Mouse (Mus musculus) heart, postnatal 14 days (tissue): Measurements from ENCODE around the gene Bcl7b. TPM values are rescaled to one million over a fixed set of nuclear protein-coding genes. Genes with fewer than 3 reads are reported as not detected.

Experiments used
- DNase-seq, 2 experiments: peaks; one replicate each; pipeline ENCODE4 v3.0.0; 2021 to 2022
- intact Hi-C: fragments of 180-260 bp; cut with DNase I; formaldehyde crosslinking; loops from one replicate; pipeline ENCODE4 v1.15.1; 2025
- total RNA-seq, 2 experiments: library from RNA; stranded (reverse); gene quantifications; 2 replicates each; pipeline ENCODE4 v1.2.3; 2021

The Bcl7b gene
- total RNA-seq, 2 experiments from 2014 or later, result 30.0 to 33.1 TPM

DNA sequence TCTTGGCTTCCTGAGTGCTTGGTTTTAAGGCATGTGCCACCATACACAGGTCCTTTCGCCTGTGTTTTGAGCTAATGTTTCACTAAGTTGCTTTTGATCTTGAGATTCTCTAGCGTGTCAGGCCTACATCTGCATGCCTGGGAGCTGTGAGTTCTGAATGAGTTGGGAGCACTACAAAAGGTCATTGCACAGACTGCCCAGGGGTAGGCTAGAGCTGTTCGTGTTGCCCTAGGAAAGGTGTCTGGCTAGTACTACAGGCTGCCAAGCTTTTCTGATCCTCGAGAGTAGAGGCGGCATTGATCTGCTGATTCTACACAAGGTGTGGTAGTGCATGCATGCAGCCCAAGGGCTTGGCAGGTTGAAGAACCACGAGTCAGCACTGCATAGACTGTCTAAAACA, 5.3 kb upstream of the Bcl7b start:
- no peak for DNase-seq
- intact Hi-C loops, result no loop called here

DNA sequence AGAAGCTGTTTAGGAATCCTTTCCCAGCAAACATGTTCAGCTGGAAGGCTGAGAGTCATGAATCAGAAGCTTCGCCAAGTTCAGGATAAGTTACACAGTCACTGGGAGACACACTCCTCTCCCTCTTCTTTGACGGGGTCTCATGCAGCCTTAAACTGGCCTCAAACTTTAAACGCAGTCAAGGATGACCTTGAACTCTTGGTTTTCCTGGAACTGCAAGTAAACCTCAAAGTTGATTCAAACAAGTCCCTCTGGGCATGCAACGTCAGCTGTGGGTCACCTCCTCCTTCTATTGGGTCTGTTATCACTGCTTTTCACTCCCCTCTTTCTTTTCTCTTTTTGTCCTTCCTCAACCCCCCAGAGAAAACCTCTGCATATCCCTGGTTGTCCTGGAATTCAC, 1.2 kb upstream of the Bcl7b start:
- DNase-seq, result no peak
- intact Hi-C loops, result loop anchor here (2.0 kb wide), 1 partner anchor 14 kb away; no protein-coding TSS in a partner anchor

DNA sequence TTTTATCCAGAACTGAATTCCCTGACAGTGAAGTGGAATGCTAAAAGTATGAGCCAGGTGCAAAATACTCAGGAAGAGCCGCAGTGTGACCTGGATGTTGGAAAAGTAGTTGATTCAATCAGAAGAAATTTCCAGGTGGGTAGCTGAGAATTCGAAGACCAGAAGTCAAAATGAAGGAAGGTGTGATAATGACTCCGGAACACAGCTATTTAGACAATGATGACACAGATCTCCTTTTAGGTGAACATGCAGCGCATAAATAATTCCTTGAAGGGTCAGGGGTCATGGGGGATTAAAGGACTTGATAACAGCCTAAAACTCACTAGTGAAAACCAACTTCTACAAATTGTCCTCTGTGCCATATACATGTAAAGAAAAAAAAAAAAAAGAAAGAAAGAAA, 614 bp upstream of the Bcl7b start:
- intact Hi-C loops, result loop anchor here (2.0 kb wide), 1 partner anchor 15 kb away; no protein-coding TSS in a partner anchor
- DNase-seq, result no peak

DNA sequence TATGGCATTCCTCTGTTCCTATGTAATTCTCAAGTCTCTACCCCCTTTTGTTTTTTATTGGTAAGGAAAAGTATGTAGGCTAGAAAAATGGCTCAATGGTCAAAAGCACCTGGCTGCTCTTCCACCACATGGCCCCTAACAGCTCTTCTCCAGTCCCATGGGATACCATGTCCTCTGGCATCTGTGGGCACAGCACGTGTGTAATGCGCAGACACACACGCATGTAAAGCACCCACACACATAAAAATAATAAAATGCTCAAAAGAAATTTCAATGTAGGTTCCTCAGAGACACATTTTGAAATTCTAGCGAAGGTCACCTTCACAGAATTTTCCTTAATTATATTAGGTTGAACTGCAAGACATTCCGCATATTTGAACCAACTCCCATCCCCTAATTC, 1.4 kb downstream of the Bcl7b start:
- DNase-seq, result no peak
- intact Hi-C loops, result loop anchor here (2.0 kb wide), 1 partner anchor 15 kb away; no protein-coding TSS in a partner anchor

DNA sequence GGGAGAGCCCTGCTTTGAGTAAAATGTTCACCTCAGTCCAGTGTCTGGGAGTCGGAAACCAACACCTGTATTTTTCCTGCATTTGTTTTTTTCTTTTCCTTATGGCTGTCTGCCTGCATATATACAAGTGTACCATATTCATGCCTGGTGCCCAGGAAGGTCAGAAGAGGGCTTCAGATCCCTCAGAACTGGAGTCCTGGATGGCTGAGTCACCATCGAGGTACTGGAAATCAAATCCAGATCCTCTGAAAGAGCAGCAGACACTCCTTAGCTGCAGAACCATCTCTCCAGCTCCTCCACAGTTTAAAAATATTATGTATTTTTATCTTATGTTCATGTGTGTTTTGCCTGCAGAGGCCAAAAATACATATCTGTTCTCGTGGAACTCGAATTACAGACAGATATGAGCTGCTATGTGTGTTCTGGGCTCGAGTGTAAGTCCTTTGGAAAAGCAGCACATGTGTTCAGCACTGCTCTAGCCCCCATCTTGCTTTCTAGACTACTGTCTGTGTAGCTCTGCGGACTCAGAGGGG, 3.7 kb downstream of the Bcl7b start:
- no peak for DNase-seq
- intact Hi-C loops, result no loop called here

DNA sequence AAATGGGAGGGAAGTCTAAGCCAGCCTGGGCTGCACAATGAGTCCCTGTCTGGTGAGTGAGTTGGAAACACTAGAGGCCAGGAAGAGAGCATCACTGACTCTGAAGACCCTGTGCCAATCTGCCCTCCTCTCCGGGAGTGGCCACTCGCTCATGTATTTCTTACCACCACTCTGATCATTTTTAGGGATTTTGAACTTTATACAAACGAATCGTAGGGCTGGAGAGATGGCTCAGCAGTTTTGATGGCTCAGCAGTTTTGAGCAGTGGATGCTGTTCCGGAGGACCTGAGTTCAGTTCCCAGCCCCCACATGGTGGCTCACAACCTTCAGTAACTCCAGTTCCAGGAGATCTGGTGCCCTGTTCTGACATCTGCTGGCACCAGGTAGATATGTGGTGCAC, 4.9 kb downstream of the Bcl7b start:
- no peak for DNase-seq
- intact Hi-C loops, result no loop called here

DNA sequence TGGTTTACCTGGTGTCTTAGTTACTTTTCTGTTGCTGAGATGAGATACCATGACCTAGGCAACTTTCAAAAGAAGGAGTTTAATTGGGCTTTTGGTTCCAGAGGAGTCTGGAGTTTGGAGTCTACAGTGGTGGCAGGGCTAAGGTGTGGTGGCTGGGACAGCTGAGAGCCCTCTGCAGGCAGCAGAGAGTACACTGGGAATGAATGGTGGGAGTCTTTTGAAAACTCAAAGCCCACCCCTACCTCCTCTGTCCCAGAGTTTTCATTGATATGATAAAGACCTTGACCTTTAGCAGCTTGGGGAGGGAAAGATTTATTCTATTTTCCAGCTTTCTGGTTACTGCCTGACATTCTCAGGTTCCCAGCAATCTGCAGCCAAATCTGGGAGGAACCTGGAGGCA, 7.0 kb downstream of the Bcl7b start:
- no peak for DNase-seq
- intact Hi-C loops, result no loop called here

DNA sequence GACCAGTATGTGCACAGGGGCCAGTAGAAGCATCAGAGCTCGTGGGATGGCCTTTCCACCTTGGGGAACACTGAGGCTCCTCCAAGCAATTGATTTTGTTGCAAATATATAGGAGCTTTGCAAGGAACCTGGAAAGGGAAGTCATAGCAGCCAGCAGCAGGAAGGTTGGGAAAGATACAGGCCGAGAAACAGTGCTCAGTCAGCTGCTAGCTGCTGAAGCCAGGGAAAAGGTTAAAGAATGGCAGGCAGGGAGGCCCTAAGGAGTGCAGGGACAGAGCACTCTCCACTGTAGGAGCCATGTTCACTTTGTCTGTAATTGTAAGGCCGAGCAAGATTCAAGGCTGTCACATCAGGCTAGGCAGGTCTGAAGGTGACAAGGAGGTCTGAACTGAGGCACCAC, 10.4 kb downstream of the Bcl7b start:
- no peak for DNase-seq
- intact Hi-C loops, result no loop called here

DNA sequence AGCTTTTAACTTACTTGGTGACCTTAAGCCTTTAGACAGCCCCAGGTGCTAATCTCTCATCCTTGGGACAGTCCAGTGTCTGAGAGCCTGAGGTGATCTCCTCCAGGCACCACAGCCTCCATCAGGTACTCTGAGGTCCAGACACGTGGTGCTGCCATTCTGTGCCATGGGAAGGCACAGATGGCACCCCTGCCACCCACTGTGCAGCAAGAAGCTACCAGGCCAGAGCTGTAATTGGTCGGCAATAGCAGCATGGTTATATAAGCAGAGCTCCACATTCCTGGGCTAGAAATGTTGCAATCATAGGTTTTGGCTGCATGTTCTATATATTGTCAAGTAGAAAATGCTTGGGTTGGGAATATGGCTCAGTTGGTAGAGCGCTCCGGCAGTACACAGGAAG, 10.9 kb downstream of the Bcl7b start:
- no peak for DNase-seq
- intact Hi-C loops, result no loop called here

DNA sequence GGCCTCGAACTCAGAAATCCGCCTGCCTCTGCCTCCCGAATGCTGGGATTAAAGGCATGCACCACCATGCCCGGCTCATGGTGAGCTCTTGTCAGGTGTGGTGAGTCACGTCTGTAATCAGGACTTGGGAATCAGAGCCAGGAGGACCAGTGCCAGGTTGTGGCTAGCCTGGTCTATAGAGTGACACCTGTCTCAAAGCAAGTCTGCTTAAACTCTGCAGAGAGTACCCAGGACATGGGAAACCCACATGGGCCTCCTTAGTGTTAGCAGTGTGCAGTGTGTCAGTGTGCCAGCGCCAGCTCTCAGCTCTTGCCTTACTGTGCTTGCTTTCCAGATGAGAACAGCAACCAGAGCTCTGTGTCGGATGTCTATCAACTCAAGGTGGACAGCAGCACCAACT, 11.5 kb downstream of the Bcl7b start:
- intact Hi-C loops, result no loop called here
- DNase-seq, result no peak

DNA sequence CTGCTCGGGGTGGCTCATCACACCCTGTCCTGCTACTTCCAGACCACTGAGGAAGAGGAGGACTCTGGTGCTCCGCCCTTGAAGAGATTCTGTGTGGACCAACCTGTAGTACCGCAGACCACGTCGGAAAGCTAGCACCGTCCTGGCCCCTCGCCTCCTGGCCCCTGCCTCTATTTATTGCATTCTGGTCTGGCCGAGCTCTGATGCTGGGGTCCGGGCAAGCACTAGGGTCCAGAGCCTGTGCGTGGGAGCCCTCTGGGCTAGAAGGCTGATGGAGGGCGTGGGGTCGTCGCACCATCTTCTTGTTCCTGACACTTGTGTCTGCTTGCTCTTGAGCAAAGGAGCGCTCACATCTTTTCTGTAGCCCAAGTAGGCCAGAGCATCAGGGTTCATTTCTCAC, 12.7 kb downstream of the Bcl7b start:
- intact Hi-C loops, result no loop called here
- no peak for DNase-seq

DNA sequence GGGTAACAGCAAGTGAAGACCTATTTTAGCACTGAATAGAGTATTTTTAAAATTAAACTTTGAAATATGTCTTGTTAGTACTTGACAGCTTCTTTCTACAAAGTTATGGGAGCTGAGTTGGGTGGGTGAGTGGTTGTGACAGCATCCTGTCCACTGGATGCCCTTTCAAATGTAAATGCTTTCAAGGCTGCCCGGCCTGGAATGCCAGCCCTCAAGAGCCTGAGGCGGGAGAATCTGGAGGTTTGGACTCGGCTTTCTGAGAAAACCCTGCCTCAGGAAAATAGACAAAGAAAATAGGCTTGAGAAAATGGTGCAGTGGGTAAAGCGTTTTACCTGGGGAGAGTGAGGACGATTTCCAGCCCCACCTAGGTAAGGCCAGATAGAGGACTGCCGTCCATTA, 13.7 kb downstream of the Bcl7b start:
- intact Hi-C loops, result no loop called here
- no peak for DNase-seq

DNA sequence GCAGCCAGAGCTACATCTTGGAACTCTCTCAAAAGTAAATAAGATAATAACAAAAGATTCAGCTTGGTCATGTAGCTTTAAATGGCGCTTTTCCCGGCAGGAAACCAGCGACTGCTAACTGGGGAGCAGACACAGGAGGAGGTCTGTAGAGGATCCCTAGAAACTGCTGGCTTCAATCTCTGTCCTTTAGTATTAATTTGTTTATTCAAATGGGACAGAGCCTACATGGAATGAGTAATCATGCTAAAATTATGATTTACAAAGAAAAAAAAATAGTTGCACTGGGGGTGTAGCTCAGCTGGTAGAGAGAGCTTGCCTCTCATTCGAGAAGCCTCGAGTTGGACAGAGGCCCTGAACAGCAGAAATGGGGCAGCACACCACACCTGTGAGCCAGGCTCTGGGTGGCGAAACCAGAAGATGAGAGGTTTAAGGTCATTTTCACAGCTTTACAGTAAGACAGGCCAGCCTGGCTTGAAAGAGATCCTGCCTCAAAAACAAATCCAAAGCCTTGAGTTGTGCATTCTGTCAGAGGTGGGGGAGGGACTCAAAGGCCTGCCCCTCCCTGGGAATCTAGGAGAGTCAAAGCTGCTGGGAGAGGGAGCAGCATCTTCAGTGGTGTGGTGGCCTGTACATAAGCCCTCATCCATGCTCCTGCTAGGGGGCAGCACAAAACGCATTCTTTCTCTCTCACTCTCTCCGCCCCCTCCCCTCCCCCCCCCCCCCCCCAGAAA, 15.2 kb downstream of the Bcl7b start:
- peak in 1 of 2 experiments; percentile 16 for DNase-seq
- intact Hi-C loops, result no loop called here

DNA sequence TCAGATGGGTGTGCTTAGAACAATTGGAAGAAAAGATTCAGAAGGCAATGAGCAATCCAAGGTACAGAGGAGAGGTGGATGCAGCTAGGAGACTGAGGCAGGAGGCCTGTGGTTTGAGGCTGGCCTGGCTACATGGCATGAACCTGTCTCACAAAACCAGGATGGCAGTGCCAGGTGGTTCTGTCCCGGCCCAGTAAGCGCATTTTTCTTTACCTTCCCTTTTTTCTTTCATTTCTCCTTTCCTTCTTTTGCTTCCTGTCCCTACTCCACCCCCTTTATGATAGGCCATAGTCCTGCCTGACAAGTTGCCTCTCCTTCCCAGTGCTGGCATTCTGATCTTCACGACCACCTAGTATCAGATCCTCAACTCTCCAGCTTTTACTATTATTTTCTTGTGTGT, 16.9 kb downstream of the Bcl7b start:
- intact Hi-C loops, result loop anchor here (2.0 to 5.0 kb wide), 2 partner anchors 16 to 38 kb away; partner anchors contain the start of genes Bcl7b and Tbl2
- no peak for DNase-seq

DNA sequence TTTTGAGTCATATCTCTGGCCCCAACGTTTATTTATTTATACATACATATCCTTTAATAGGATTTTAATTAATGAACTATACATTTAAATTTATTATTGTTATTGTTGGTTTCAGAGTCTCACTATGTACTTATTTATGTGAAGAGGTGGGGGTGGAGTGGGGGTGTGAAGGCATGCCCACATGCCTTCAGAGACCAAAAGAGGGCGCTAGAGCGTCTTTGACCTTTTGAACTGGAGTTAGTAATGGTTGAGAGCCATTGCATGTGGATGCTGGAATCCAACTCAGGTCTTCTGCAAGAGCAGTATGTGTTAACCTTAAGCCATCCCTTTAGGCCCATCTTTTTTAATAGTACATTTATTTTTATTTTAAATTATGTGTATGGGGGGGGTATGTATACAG, 17.5 kb downstream of the Bcl7b start:
- intact Hi-C loops, result loop anchor here (2.0 to 5.0 kb wide), 2 partner anchors 17 to 38 kb away; partner anchors contain the start of genes Bcl7b and Tbl2
- DNase-seq, result peak in 1 of 2 experiments; percentile 32

DNA sequence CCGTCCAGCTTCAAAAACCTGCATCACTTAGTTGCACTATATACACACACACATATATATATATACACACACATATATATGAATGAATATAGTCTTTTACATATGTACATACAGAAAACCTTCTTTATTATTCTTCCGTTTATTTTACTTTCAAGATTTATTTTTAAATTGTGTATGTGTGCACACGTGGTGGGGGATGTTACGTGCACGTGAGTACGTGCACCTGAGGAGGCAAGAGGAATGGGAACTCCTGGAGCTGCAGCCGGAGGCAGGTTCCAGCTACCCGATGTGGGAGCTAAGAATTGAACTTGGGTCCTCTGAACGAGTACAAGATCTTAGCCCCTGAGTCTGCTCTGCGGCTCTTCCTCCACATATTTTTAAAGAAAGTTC, 18.1 kb downstream of the Bcl7b start:
- DNase-seq, result no peak
- intact Hi-C loops, result loop anchor here (5.0 kb wide), 1 partner anchor 39 kb away; the partner anchor contains the start of gene Tbl2

DNA sequence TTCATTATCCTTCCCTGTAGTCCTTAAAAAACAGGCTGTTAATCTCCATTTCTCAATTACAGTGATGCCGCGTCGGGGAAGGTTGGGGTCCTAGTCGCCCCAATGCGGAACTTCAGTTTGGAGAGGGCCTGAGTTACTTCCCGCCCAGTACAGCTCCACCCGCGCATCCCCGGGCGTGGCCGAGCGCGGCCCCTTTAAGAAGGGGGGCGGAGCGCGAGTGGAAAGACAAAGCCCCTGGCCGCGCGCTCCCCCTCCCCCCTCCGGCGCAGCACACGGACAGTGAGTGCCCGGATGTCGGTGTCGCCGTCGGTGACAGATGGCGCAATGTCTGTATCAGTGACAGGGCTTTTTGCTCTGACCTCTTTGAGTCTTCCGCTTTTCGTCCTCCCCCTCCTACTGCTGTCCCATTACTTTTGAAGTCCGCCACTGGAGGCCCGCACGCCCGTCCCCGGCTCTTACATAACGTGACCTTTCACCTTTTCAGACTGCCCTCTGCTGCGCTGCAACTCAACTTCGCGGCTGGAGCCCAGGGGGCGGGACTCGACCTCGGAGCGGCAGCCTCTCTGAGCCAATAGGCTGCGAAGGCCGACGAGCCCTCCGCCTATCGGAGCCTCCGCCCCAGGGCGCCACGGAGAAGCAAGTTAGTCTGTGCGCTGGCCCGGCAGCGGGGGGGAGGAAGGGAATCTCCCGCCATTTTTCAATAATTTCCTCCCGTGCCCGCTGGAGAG, 18.7 kb downstream of the Bcl7b start, which contains the start of gene Baz1b:
TSS of gene Baz1b (plus strand) at position 644 of the 728 bp plus-strand sequence.
- peak; percentile 97 to 98 for DNase-seq
- intact Hi-C loops, result loop anchor here (5.0 kb wide), 1 partner anchor 39 kb away; the partner anchor contains the start of gene Tbl2

DNA sequence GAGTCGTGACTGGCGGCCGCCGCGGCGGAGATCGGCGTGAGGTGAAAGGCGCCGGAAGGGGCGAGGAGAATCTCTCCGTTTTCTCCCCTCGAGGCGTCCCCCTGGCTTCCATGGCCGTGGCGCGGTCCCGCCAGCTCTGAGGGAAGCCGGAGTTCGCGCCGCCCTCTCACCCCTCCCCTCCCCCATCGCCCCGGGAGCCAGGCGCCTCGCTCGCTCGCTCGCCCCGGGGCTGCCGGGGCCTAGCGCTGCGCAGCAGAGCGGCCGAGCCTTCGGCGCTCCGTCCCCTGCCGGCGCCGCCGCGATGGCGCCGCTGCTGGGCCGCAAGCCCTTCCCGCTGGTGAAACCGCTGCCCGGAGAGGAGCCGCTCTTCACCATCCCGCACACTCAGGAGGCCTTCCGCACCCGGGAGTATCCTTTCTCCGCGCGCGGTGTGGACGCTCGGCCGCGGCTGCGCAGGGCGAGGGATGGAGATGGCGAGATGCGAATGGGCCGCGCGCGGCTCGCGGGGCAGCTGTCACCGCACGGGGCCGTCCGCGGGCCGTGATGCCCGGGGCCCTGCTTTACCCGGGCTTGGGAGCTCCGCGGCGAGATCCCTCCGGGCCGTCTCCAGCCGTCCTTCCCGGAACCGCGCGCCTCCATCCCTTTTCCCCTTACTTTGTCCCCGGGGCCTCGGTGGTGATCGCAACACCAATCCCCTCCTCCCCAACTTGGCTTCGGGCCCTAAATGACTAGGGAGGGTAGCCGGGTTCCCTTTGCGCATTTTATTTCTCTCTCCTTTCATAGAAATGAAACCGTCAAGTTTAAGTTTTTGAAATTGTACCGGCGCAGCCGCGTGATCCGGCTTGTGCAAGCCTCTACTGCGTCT, 19.5 kb downstream of the Bcl7b start:
- intact Hi-C loops, result loop anchor here (5.0 kb wide), 1 partner anchor 40 kb away; the partner anchor contains the start of gene Tbl2
- DNase-seq, result peak; percentile 48 to 84

DNA sequence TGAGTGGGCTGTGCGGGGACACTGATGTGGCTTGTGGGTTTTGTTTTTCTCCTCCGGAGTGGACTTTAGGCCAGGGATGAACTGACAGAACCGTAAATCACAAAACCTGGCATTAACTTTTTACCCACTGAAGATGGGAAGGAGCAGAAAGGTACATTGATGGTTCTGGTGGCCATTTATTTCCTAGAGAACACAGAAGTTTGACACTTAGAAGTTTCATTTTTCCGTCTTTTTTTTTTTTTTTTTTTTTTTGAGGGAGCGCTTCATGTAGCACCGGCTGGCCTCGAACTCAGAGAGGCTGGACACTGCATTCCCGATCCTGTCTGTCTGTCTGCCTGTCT, 20.1 kb downstream of the Bcl7b start:
- intact Hi-C loops, result loop anchor here (5.0 kb wide), 1 partner anchor 41 kb away; the partner anchor contains the start of gene Tbl2

More for the DNA sequence above, 20.1 kb downstream of the Bcl7b start:
- DNase-seq, result no peak
